Mouse (Mus musculus) intestine, postnatal 0 days (tissue): Measurements from ENCODE around the gene Uchl4. TPM values are rescaled to one million over a fixed set of nuclear protein-coding genes. Genes with fewer than 3 reads are reported as not detected.

Experiments used
- ATAC-seq: fragments of 200-750 bp; cut with Nextera tagmentation; 2 replicates; pipeline ENCODE4 v1.8.0; 2017; ENCODE audit warnings: mild to moderate bottlenecking, moderate TSS enrichment, moderate library complexity
- H3K27ac ChIP-seq: fragments of 300-500 bp; sonication (generic); 2 replicates; pipeline ENCODE4 v1.5.1; 2014; ENCODE audit warnings: mild to moderate bottlenecking, low read depth, low read length, moderate library complexity
- H3K27me3 ChIP-seq: fragments of 300-500 bp; sonication (generic); replicated peaks from 2 replicates; pipeline ENCODE4 v1.6.1; 2014; ENCODE audit warnings: low read length, mixed read lengths; ENCODE audit not compliant: control insufficient read depth, insufficient read depth
- H3K36me3 ChIP-seq: fragments of 300-500 bp; sonication (generic); 2 replicates; pipeline ENCODE4 v1.6.1; 2014; ENCODE audit warnings: mild to moderate bottlenecking, moderate library complexity; ENCODE audit not compliant: control insufficient read depth, insufficient read depth
- H3K4me1 ChIP-seq: fragments of 300-500 bp; sonication (generic); replicated peaks from 2 replicates; pipeline ENCODE4 v1.6.1; 2014; ENCODE audit warnings: antibody characterized with exemption, low read length, mixed read lengths; ENCODE audit not compliant: control insufficient read depth, insufficient read depth
- H3K4me2 ChIP-seq: fragments of 300-500 bp; sonication (generic); replicated peaks from 2 replicates; pipeline ENCODE4 v1.6.1; 2014; ENCODE audit warnings: low read depth, mild to moderate bottlenecking, moderate library complexity
- H3K4me3 ChIP-seq: fragments of 300-500 bp; sonication (generic); 2 replicates; pipeline ENCODE4 v1.5.1; 2014; ENCODE audit warnings: low read depth, low read length
- H3K9ac ChIP-seq: fragments of 300-500 bp; sonication (generic); 2 replicates; pipeline ENCODE4 v1.6.1; 2014; ENCODE audit warnings: mild to moderate bottlenecking, low read depth, low read length
- H3K9me3 ChIP-seq: fragments of 300-500 bp; sonication (generic); 2 replicates; pipeline ENCODE4 v1.6.1; 2016; ENCODE audit warnings: mixed run types; ENCODE audit not compliant: control insufficient read depth
- CTCF ChIP-seq: sonication (generic); IDR thresholded peaks from 2 replicates; pipeline ENCODE4 v1.5.1; 2016; ENCODE audit warnings: low read depth, mild to moderate bottlenecking, control low read depth, antibody characterized with exemption, moderate library complexity
- WGBS: fragments of 180-500 bp; shearing (Covaris S2); extraction: QIAGEN DNeasy Blood & Tissue Kit; methylation state at CpG from one replicate; pipeline ENCODE4 v1.1.7; 2014; 5-methylcytosine and 5-hydroxymethylcytosine counted together
- polyA plus RNA-seq: library from polyadenylated mRNA; unstranded; fragments of >200 nt; fragmentation: Nextera tagmentation; extraction: Ambion mirVana; gene quantifications from 2 replicates; pipeline ENCODE4 v1.2.1, GENCODE M21; 2015

Gene Uchl4
- polyA plus RNA-seq, 1 experiment from 2014 or later, result 2.0 TPM

DNA sequence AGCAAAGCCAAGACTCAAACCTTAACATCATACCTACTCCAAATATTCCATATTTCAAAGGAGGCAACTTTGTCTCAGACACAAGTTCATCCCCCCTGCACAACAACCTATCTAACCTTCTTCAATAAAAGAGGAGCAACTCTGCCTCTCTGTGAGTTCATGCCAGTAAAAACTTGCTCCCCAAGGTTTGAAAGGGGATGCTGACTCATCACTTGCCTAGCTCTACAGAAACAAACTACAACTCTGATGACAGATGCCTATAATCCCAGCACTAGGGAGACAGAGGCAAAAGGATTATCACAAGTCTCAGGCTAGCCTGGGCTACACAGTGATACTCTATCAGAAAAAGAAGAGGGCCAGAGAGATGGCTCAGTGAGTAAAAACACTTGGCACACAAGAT is 17.1 kb upstream of the Uchl4 start:
- Histone ChIP-seq H3K36me3 (0 out of 2 replicates have a peak, but pooled peaks cover 4% of the 10 kb centered on the region), H3K9me3 (no peaks in the 10 kb centered on the region), H3K27ac (no peak overlapping the region), H3K4me2 (no peak overlapping the region), H3K4me3 (no peak overlapping the region), H3K9ac (no peak overlapping the region), H3K4me1 (no peaks in the 10 kb centered on the region), H3K27me3 (no peaks in the 10 kb centered on the region)
- ATAC-seq, result no peak
- TF ChIP-seq CTCF, result no peak

- WGBS, result 90% methylated on average over 1 of the region's 1 CpGs
- H3K27me3 ChIP-seq, result no peaks in the 10 kb centered on the region
- no peak for ATAC-seq
- H3K9me3 ChIP-seq, result no peaks in the 10 kb centered on the region
- H3K4me2 ChIP-seq, result no peak overlapping the region
- H3K27ac ChIP-seq, result no peak overlapping the region; the same call in 1 of the 2 replicates
- H3K4me1 ChIP-seq, result no peaks in the 10 kb centered on the region
- no peaks in the 10 kb centered on the region for H3K36me3 ChIP-seq
- no peak overlapping the region for H3K4me3 ChIP-seq
- no peak for TF ChIP-seq CTCF
- H3K9ac ChIP-seq, result no peak overlapping the region
These were observed 15.7 kb upstream of the Uchl4 start for GRCm38 (mm10) chr9:64219305-64219704.

DNA sequence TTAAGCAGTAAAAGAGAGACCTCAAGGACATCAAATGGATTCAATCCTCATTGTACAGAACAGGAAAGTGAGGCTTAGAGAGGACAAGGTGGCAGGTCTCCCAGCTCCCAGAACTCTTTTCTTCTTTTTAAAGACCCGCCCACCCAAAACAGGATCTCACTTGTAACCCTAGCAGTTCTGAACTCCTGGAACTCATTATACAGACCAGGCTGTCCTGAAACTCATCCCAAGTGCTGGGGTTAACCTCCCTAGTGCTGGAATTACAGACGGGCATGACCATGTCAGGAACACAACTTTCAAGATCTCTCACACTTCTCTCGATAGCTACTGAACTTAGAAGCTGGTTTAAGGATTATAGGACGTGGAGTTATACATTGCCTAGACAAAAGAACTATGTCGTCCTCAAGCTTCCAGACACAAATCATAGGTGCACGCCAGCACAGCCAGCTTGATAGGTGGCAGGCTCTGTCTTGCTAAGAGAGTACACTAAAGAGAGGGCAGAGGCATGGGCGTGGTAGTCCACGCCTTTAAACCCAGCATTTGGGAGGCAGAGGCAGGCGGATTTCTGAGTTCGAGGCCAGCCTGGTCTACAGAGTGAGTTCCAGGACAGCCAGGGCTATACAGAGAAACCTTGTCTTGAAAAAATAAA is 15.1 kb upstream of the Uchl4 start:
- Histone ChIP-seq H3K4me2 (no peak overlapping the region), H3K36me3 (no peaks in the 10 kb centered on the region), H3K9me3 (no peaks in the 10 kb centered on the region), H3K27ac (peak overlapping the region; percentile 42; the same call in 1 of the 2 replicates), H3K4me3 (no peak overlapping the region), H3K9ac (no peak overlapping the region), H3K4me1 (no peaks in the 10 kb centered on the region), H3K27me3 (no peaks in the 10 kb centered on the region)
- TF ChIP-seq CTCF, result no peak
- no peak for ATAC-seq
- 82% methylated on average over 10 of the region's 10 CpGs for WGBS

DNA sequence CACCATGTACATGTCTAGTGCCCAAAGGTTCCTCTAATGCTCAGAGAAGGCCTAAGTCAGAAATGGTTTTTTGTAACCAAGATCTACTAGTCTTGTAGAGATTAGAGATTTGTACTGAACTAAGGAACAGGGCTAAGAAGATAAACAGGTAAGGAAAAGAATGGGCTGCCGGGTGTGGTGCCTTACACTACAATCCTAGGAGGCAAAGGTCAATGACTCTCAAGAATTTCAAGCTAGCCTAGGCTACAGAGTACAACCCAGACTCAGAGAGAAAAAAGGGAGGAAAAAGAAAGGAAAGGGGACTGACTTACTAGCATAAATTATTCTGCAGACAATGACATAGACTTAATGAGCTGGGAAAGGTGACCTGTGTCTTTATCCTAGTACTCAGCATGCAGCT is 14.4 kb upstream of the Uchl4 start:
- peak overlapping the region; percentile 42; the same call in 1 of the 2 replicates for H3K27ac ChIP-seq
- no peaks in the 10 kb centered on the region for H3K36me3 ChIP-seq
- no peaks in the 10 kb centered on the region for H3K4me1 ChIP-seq
- H3K9me3 ChIP-seq, result no peaks in the 10 kb centered on the region
- H3K4me3 ChIP-seq, result no peak overlapping the region
- no peak overlapping the region for H3K4me2 ChIP-seq
- no peaks in the 10 kb centered on the region for H3K27me3 ChIP-seq
- WGBS, result 29% methylated on average over 1 of the region's 1 CpGs
- peak; percentile 44; the same call in 1 of the 2 replicates for ATAC-seq
- H3K9ac ChIP-seq, result no peak overlapping the region
- TF ChIP-seq CTCF, result no peak

DNA sequence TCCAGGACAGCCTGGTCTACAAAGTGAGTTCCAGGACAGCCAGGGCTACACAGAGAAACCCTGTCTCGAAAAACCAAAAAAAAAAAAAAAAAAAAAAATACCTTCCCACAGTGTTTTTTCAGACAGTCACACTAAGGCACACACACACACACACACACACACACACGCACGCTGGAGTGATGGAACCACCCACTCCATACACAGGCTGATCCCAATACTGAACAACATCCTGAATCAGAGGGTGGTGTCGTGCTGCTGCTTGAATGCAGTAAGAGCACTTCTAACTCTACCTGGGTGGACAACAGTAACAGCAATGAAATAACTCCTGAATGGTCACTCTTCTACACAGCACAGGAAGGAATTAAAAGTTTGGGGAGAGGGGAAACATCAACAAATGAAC is 13.5 kb upstream of the Uchl4 start:
- no peak overlapping the region for H3K27ac ChIP-seq
- H3K9me3 ChIP-seq, result no peaks in the 10 kb centered on the region
- H3K4me1 ChIP-seq, result no peaks in the 10 kb centered on the region
- H3K4me2 ChIP-seq, result no peak overlapping the region
- no peak for TF ChIP-seq CTCF
- H3K36me3 ChIP-seq, result no peaks in the 10 kb centered on the region
- H3K4me3 ChIP-seq, result no peak overlapping the region
- no peak for ATAC-seq
- WGBS, result 85% methylated on average over 4 of the region's 4 CpGs
- H3K9ac ChIP-seq, result no peak overlapping the region
- no peaks in the 10 kb centered on the region for H3K27me3 ChIP-seq

DNA sequence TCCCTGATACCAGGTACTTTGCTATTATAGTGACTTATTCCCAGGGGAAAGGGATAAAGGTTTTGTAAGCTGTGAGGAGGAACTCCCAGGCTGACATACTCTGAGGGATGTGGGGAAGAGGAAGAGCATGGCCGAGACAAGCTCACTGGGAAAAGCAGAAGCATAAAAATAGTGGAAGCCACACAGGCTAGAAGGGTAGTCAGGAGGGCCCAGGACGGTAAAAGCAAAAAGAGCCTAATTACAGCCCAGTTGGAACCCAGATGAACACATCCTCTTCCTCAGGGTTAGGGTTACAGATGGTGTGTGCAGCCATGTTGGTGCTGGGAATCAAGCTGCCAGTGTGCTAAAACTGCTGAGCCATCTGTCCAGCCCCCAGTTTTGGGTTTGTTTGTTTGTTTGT is 12.9 kb upstream of the Uchl4 start:
- Histone ChIP-seq H3K36me3 (no peaks in the 10 kb centered on the region), H3K27me3 (no peaks in the 10 kb centered on the region), H3K9ac (no peak overlapping the region), H3K4me2 (no peak overlapping the region), H3K27ac (no peak overlapping the region; the same call in 1 of the 2 replicates), H3K4me3 (no peak overlapping the region), H3K9me3 (no peaks in the 10 kb centered on the region), H3K4me1 (no peaks in the 10 kb centered on the region)
- 68% methylated on average over 2 of the region's 2 CpGs for WGBS
- ATAC-seq, result no peak
- TF ChIP-seq CTCF, result no peak
